Mouse (Mus musculus) neutrophil, adult 5-6 weeks (primary cell): ENCODE results near the gene Gipc3. TPM values are rescaled to one million over a fixed set of nuclear protein-coding genes. Genes with fewer than 3 reads are reported as not detected.

ENCODE experiments used
- ATAC-seq: fragments of 151-379, 151-347 bp; 2 replicates; pipeline ENCODE4 v1.8.0; 2017; ENCODE audit warnings: mild to moderate bottlenecking, moderate TSS enrichment; ENCODE audit not compliant: insufficient number of reproducible peaks, poor library complexity, low FRiP score, severe bottlenecking; ENCODE audit errors: extremely low read depth
- total RNA-seq: library from RNA; stranded (forward); fragments of 200-1000 nt; gene quantifications from 2 replicates; pipeline ENCODE4 v1.2.3, GENCODE M21; 2017

Gene Gipc3
- total RNA-seq, 1 experiment from 2014 or later: not detected

GRCm38 (mm10) chr10:81326858-81327257, 16.2 kb downstream of the Gipc3 start:
- ATAC-seq: no peak

- no peak for ATAC-seq
These were observed 17.3 kb downstream of the Gipc3 start for GRCm38 (mm10) chr10:81325781-81326180.

- no peak for ATAC-seq
These were observed 17.9 kb downstream of the Gipc3 start for GRCm38 (mm10) chr10:81325176-81325575.

- ATAC-seq: no peak
These were observed 19.1 kb downstream of the Gipc3 start for GRCm38 (mm10) chr10:81323791-81324530.

- ATAC-seq: no peak
These were observed 19.8 kb downstream of the Gipc3 start for GRCm38 (mm10) chr10:81323141-81323775.

GRCm38 (mm10) chr10:81322444-81322843, 20.6 kb downstream of the Gipc3 start:
- ATAC-seq: no peak

GRCm38 (mm10) chr10:81321436-81321835, 21.6 kb downstream of the Gipc3 start:
- no peak for ATAC-seq

GRCm38 (mm10) chr10:81320550-81321347, 22.3 kb downstream of the Gipc3 start, which contains the start of gene Cactin:
Gene Cactin (plus strand): TSS chr10:81321103.
- ATAC-seq: peak; percentile 80

- ATAC-seq: no peak; the same call in 1 of the 2 replicates
These were observed 23.1 kb downstream of the Gipc3 start for GRCm38 (mm10) chr10:81319741-81320549.

- ATAC-seq: no peak
These were observed 23.8 kb downstream of the Gipc3 start for GRCm38 (mm10) chr10:81319330-81319699.

GRCm38 (mm10) chr10:81318589-81319329, 24.3 kb downstream of the Gipc3 start:
- no peak for ATAC-seq

- no peak for ATAC-seq
These were observed 25.8 kb downstream of the Gipc3 start for GRCm38 (mm10) chr10:81317273-81317672.

GRCm38 (mm10) chr10:81316338-81317060, 26.6 kb downstream of the Gipc3 start:
- ATAC-seq: no peak

- ATAC-seq: no peak
These were observed 27.5 kb downstream of the Gipc3 start for GRCm38 (mm10) chr10:81315587-81315986.

GRCm38 (mm10) chr10:81314201-81314600, 28.9 kb downstream of the Gipc3 start:
- no peak for ATAC-seq

- no peak for ATAC-seq
These were observed 29.5 kb downstream of the Gipc3 start for GRCm38 (mm10) chr10:81313581-81313980.

GRCm38 (mm10) chr10:81309571-81309970, 33.5 kb downstream of the Gipc3 start:
- no peak for ATAC-seq
